Mouse (Mus musculus) ovary, postnatal 14 days (tissue): ENCODE measurements around the gene Olfr588-ps1.
"Not testable (repeated sequence)": the region's sequence is repeated elsewhere in the genome, so short reads cannot be mapped to it uniquely, and the experiment has no call there.

Source experiments
- DNase-seq: peaks from one replicate; pipeline ENCODE4 v3.0.0; 2022; ENCODE audit warnings: low spot score

The Olfr588-ps1 gene

GRCm38 (mm10) chr7:103140579-103140978 is at the start of gene Olfr588-ps1:
Olfr588-ps1 (plus strand) TSS chr7:103140879.
- no peak for DNase-seq

- no peak for DNase-seq
Observed at GRCm38 (mm10) chr7:103097420-103097819, 43.3 kb upstream of the Olfr588-ps1 start, which contains the start of gene Olfr585. Olfr585 (plus strand) TSS chr7:103097720.

GRCm38 (mm10) chr7:103119406-103119805 is 21.3 kb upstream of the Olfr588-ps1 start:
- DNase-seq: no peak

- no peak for DNase-seq
Observed at GRCm38 (mm10) chr7:103125538-103125937, 15.1 kb upstream of the Olfr588-ps1 start, which contains the start of gene Olfr586. Olfr586 (minus strand) TSS chr7:103125638.

GRCm38 (mm10) chr7:103156256-103156655 is 15.6 kb downstream of the Olfr588-ps1 start, which contains the start of gene Olfr589:
Olfr589 (minus strand) TSS chr7:103156356.
- no peak for DNase-seq

GRCm38 (mm10) chr7:103169697-103170096 is 29.0 kb downstream of the Olfr588-ps1 start:
- no peak for DNase-seq

GRCm38 (mm10) chr7:103178240-103178639 is 37.6 kb downstream of the Olfr588-ps1 start, which contains the start of gene Olfr591:
Olfr591 (minus strand) TSS chr7:103178340.
- DNase-seq: no peak

GRCm38 (mm10) chr7:103184503-103184902 is 43.8 kb downstream of the Olfr588-ps1 start, which contains the start of gene Olfr592:
Olfr592 (plus strand) TSS chr7:103184803.
- not testable (repeated sequence) for DNase-seq
